Mouse (Mus musculus): Measurements from ENCODE around the gene Ubl7.

DNA sequence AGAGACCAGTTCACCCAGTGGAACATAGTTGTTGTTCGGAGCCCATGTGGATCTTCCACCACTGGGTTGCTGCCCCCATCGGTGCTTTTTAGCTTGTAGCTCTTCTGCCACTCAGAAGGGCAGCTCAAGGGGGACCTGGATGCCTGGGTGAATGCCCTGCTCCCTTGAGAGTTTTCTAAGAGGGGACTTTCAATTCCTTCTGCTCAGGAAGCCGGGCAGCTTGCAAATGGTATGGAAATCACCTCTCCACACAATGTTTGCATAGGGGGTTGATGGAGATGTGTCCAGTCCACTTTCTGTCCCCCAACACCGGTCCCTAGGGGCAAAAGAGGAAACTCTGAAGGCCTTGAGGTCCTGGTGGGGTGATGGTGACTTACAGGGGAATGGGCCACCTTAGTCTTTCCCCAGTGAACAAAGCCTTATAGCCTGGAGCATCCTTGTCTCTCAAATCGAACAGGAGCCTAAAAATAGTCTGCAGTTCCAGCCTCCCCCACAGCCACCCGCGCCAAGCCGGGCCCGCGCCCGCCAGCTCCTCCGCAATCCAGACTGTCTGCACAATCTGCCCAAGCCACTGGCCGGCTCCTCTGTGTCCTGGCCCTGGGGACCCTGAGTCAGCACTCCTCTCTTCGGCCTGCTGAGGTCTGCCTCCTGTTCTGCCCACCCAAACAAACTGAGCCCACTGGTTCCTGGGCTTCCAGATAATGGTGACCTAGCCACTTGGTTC lies 56.6 kb downstream of the Ubl7 start:
- TF ChIP-seq CTCF (IDR thresholded peaks at IDR 0.05; ENCODE audit: low read depth, low read length), result no peak
- TF ChIP-seq POLR2A (IDR thresholded peaks at IDR 0.05; ENCODE audit: borderline replicate concordance, low read depth, low read length), result no peak
